Mouse (Mus musculus): ENCODE data around the gene Tcte2.
"Not testable (repeated sequence)": the region's sequence is repeated elsewhere in the genome, so short reads cannot be mapped to it uniquely, and the experiment has no call there.

Gene Tcte2

DNA sequence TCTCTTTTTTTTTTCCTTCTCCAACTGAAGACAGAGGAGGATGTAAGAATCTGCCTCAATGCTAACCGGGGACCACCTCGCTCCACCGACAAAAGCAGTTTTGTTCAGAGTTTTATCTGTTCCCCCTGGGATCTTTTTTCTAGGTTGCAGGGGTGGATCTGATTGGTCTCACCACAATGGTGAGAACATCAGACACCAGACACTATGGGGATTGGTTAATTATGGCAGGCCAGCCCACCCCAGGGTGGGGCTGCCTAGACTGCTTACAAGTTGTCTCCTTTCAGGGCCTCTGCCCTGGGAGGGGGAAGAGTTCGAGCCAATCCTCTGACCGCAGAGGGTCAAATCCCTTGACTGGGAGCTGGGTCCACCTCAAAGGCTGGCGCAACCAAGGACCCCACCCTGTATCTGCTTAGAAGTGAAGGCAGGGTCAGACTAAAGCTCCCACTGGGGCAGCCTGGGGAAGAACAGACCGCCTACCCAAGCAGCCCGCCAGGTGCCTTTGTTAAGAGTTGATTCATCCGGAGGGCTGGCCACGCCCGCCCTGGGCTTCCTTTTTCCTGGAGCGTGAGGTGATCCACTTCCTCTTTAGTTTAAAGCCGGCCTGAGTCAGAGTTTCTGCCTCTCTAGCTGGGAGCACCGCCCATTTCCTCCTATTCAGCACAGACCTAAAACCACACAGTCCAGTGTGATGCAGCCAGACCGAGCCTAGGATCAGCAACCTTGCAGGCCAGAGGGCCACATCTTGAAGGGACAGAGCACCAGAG is 78.0 kb downstream of the Tcte2 start:
- no peak for DNase-seq (ENCODE audit: low read depth, low spot score)

GRCm38 (mm10) chr17:13683027-13683410 is 78.6 kb downstream of the Tcte2 start:
- no peak for DNase-seq (ENCODE audit: low read depth, low spot score)

DNA sequence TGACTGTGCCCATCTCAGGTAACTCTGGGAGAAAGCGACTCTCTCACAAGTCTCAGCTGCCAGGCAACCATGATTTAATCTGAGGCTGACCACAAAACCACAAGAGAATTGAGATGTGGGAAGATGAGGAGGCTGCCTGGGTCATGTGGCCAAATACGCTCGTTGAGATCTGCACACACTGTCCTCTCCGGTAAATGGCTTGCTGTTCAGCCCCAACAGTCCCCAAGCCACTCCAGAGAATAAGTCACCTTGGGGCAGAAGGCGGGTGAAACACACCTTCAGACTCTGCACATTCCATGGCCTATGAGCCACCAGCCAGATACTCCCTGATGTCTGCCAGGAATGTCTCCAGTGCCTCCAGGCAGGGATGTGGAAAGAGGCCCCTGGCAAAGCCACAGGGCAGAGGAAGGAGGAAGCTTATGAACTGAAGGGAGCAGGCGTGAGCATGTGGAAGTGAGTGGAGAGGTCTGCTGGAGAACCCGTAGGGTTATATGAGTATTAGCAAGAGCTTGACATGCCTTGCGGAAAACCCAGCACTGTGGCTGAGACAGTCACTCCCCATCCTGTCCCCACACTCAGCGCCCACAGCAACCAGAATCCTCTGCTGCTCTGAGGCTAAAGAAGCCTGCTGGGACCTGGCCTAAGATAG is 79.1 kb downstream of the Tcte2 start:
- DNase-seq (ENCODE audit: low read depth, low spot score), result no peak

GRCm38 (mm10) chr17:13681686-13682085 is 79.9 kb downstream of the Tcte2 start:
- DNase-seq (ENCODE audit: low read depth, low spot score), result no peak

GRCm38 (mm10) chr17:13681126-13681525 is 80.5 kb downstream of the Tcte2 start:
- DNase-seq (ENCODE audit: low read depth, low spot score), result no peak

- no peak for DNase-seq (ENCODE audit: low read depth, low spot score)
These were observed 81.3 kb downstream of the Tcte2 start for GRCm38 (mm10) chr17:13680318-13680717.

DNA sequence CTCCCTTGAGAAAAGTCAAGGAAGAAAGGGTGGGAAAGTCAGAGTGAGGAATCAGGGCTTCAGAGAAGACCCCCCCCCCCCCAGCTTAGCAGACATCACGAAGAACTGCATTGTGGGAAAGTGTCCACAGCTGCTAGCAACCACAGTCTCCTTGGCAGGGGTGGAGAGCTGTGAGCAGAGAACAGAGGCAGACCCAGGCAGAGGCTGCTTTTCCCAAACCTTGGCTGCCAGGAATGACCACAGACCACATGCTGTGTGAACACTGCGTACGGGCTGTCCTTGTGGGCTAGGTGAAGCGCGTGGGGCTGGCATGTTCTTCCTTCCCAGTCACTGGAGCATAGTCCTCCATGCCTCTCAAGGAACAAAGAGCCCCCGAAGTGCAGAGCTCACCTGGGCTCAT is 81.9 kb downstream of the Tcte2 start:
- no peak for DNase-seq (ENCODE audit: low read depth, low spot score)

DNA sequence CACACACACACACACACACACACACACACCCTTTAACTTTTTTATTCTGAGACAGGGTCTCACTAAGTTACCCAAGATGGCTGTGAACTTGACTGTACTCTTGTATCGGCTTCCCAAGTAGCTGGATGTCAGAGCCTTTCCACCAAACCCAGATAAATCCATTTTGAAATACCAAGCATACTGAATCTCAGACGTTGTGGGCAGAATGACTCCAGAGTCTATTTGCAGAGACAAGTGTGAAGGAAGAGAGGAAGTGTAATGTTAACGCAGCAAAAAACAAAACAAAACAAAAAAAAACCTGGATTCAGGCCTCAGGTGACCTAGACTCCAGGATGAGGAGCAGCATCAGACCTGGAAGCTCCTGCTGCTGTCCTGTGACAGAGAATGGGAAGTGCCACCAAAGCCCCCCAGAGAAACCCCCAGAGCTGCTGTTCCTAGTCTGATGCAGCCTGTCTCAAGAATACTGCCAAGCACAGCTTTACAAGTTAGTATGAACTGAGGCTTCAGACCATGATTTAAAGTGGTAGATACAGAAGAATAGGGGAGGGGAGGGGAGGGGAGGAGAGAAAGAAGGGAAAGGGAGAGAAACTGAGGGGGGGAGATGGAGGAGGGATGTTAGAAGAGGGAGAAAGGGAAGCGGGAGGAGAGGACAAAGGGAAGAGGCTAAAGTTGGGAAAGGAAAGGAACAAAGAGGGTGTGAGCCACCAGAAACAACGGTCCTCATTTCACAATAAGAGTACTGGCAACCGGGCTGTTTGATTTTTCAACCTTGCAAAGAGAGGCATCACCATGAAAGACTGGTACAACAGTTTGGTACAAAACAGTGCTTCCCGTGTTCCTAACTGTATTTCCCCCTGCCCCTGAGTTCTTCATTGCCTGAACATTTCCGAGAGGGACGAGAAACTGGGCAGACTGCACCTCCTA is 84.1 kb downstream of the Tcte2 start:
- DNase-seq (ENCODE audit: low read depth, low spot score), result no peak

GRCm38 (mm10) chr17:13676099-13676498 is 85.5 kb downstream of the Tcte2 start:
- not testable (repeated sequence) for DNase-seq (ENCODE audit: low read depth, low spot score)

- DNase-seq (ENCODE audit: low read depth, low spot score), result no peak
These were observed 86.0 kb downstream of the Tcte2 start for GRCm38 (mm10) chr17:13675630-13676029.

- DNase-seq (ENCODE audit: low read depth, low spot score), result no peak
These were observed 86.8 kb downstream of the Tcte2 start for GRCm38 (mm10) chr17:13674695-13675306.

GRCm38 (mm10) chr17:13671732-13672131 is 89.9 kb downstream of the Tcte2 start:
- no peak for DNase-seq (ENCODE audit: low read depth, low spot score)

DNA sequence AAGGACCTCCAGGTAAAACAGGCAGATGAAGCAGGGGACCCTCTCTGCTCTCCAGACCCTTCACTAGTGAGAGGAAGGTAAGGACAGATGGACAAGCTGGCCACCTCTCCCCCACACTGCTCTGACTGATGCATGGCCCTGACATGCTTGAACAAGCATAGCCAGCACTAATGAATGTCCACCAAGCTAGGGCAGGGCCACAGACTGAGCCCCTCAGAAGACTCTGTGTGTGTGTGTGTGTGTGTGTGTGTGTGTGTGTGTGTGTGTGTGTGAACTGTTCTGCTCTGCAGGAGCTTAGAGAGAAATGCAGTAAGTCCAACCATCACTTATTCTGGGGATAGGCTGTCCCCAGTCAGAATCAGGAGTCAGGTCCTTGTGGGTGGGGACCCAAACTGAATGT is 91.4 kb downstream of the Tcte2 start:
- DNase-seq (ENCODE audit: low read depth, low spot score), result no peak

DNA sequence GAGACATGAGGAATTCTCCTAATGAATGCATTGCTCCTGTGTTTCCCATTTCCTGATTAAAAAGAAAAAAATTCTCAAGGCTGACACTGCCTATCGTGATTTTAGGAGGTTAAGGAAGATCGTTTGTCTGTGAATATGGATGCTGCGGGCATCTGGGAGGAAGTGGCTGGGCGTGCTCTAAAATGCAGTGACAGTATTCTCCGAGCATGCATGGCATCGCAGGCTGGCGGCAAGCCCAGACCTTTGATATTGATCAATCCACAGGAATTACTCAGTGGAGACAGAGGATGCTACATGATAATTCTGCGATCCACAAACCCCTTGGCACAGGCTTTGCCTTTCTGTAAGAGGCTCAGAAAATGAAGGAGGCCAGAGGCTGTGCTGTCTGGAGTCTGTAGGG is 92.4 kb downstream of the Tcte2 start:
- no peak for DNase-seq (ENCODE audit: low read depth, low spot score)

- DNase-seq (ENCODE audit: low read depth, low spot score), result no peak
These were observed 93.3 kb downstream of the Tcte2 start for GRCm38 (mm10) chr17:13668052-13669015.

GRCm38 (mm10) chr17:13667006-13667405 is 94.6 kb downstream of the Tcte2 start:
- no peak for DNase-seq (ENCODE audit: low read depth, low spot score)

DNA sequence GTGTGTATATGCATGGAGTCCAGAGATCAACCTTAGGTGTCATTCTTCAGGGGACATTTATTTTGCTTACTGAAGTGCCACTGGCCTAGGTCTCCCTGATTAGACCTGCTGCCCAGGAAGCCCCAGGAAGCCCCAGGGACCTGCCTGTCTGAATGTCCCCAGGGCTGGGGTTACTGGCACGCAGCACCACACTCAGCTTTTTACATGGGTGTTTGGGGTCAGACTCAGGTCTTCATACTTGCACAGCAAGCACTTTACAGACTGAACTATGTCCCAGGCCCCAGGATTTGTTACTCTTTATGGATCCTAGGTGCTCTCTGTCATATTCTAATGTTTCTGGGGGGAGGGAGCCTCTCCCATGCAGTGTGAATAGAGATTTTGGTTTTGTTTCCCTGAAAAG is 95.9 kb downstream of the Tcte2 start:
- DNase-seq (ENCODE audit: low read depth, low spot score), result no peak

DNA sequence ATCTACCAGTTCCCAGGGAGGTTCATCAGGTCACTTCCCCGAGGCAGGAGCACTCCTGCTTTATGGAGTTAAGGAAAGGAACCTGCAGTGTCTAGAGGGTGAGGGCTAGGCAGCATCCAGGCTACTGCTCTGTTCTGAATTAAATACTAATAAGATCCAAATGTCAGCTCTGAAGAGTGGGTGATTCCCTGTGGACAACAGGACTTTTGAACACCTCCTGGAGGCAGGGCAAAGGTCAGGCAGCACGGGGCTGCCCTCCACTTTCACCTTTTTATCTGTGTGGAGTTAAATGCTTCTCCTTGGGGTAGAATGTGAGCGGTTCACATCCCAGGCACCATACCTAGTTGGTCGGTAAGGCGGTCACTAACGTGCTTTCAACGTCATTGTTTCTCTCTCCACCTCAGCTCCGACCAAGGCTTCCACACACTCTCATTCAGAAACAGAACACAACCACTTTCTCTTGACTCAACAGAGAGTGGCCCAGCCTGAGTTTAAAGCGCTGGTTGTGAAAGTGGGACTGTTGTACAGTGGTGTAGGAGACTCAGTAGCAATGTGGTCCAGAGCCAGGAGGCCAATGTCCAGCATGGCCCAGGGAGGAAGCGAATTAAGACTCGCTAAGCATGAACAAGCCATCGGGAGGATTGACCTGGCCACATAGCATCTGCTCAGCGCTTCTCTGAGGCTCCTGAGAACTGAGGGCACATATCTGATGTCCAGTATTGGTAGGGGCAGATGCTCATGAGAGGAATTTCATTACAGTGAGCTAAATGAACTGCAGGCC is 98.0 kb downstream of the Tcte2 start:
- no peak for DNase-seq (ENCODE audit: low read depth, low spot score)
